Mouse (Mus musculus): ENCODE results near the gene Gsc. TPM values are rescaled to one million over a fixed set of nuclear protein-coding genes. Genes with fewer than 3 reads are reported as not detected.
"Not testable (repeated sequence)": the region's sequence is repeated elsewhere in the genome, so short reads cannot be mapped to it uniquely, and the experiment has no call there.

Gene Gsc
- polyA plus RNA-seq, 1 experiment = not detected

- Histone ChIP-seq H3K4me1 (ENCODE audit: control insufficient read depth, insufficient read depth, insufficient read length, low read length) (no peaks in the 10 kb centered on the region; the same call in 1 of the 2 replicates), H3K27ac (replicated peaks; ENCODE audit: low read depth, low read length) (no peak overlapping the region), H3K4me3 (ENCODE audit: insufficient read depth, low read depth, low read length) (peak overlapping the region; percentile 29)
Observed at GRCm38 (mm10) chr12:104471351-104472217, 1.5 kb downstream of the Gsc start.

- no peak overlapping the region for H3K27ac ChIP-seq (replicated peaks; ENCODE audit: low read depth, low read length)
- no peak overlapping the region for H3K4me3 ChIP-seq (ENCODE audit: insufficient read depth, low read depth, low read length)
- H3K4me1 ChIP-seq (ENCODE audit: control insufficient read depth, insufficient read depth, insufficient read length, low read length) = no peaks in the 10 kb centered on the region; the same call in 1 of the 2 replicates
Observed at GRCm38 (mm10) chr12:104470646-104471045, 2.5 kb downstream of the Gsc start.

GRCm38 (mm10) chr12:104468783-104469182 is 4.3 kb downstream of the Gsc start:
- Histone ChIP-seq H3K4me1 (ENCODE audit: control insufficient read depth, insufficient read depth, insufficient read length, low read length) (no peaks in the 10 kb centered on the region; the same call in 1 of the 2 replicates), H3K4me3 (ENCODE audit: insufficient read depth, low read depth, low read length) (no peak overlapping the region), H3K27ac (replicated peaks; ENCODE audit: low read depth, low read length) (no peak overlapping the region)

- Histone ChIP-seq H3K4me1 (ENCODE audit: control insufficient read depth, insufficient read depth, insufficient read length, low read length) (no peaks in the 10 kb centered on the region), H3K27ac (replicated peaks; ENCODE audit: low read depth, low read length) (no peak overlapping the region), H3K4me3 (ENCODE audit: insufficient read depth, low read depth, low read length) (no peak overlapping the region)
Observed at GRCm38 (mm10) chr12:104467372-104467771, 5.8 kb downstream of the Gsc start.

- Histone ChIP-seq H3K4me3 (ENCODE audit: insufficient read depth, low read depth, low read length) (no peak overlapping the region), H3K27ac (replicated peaks; ENCODE audit: low read depth, low read length) (no peak overlapping the region), H3K4me1 (ENCODE audit: control insufficient read depth, insufficient read depth, insufficient read length, low read length) (no peaks in the 10 kb centered on the region)
Observed at GRCm38 (mm10) chr12:104466930-104467329, 6.2 kb downstream of the Gsc start.

GRCm38 (mm10) chr12:104461372-104461771 is 11.8 kb downstream of the Gsc start:
- Histone ChIP-seq H3K27ac (replicated peaks; ENCODE audit: low read depth, low read length) (no peak overlapping the region), H3K4me3 (ENCODE audit: insufficient read depth, low read depth, low read length) (no peak overlapping the region), H3K4me1 (ENCODE audit: control insufficient read depth, insufficient read depth, insufficient read length, low read length) (no peaks in the 10 kb centered on the region)

- Histone ChIP-seq H3K27ac (replicated peaks; ENCODE audit: low read depth, low read length) (no peak overlapping the region), H3K4me1 (ENCODE audit: control insufficient read depth, insufficient read depth, insufficient read length, low read length) (no peaks in the 10 kb centered on the region), H3K4me3 (ENCODE audit: insufficient read depth, low read depth, low read length) (no peak overlapping the region)
Observed at GRCm38 (mm10) chr12:104459377-104459776, 13.8 kb downstream of the Gsc start.

GRCm38 (mm10) chr12:104453002-104453401 is 20.1 kb downstream of the Gsc start:
- Histone ChIP-seq H3K27ac (replicated peaks; ENCODE audit: low read depth, low read length) (no peak overlapping the region), H3K4me3 (ENCODE audit: insufficient read depth, low read depth, low read length) (no peak overlapping the region), H3K4me1 (ENCODE audit: control insufficient read depth, insufficient read depth, insufficient read length, low read length) (no peaks in the 10 kb centered on the region)

- Histone ChIP-seq H3K4me1 (ENCODE audit: control insufficient read depth, insufficient read depth, insufficient read length, low read length) (no peaks in the 10 kb centered on the region), H3K4me3 (ENCODE audit: insufficient read depth, low read depth, low read length) (no peak overlapping the region), H3K27ac (replicated peaks; ENCODE audit: low read depth, low read length) (no peak overlapping the region)
Observed at GRCm38 (mm10) chr12:104450257-104450656, 22.9 kb downstream of the Gsc start.

GRCm38 (mm10) chr12:104448099-104448498 is 25.0 kb downstream of the Gsc start:
- Histone ChIP-seq H3K27ac (replicated peaks; ENCODE audit: low read depth, low read length) (no peak overlapping the region), H3K4me3 (ENCODE audit: insufficient read depth, low read depth, low read length) (no peak overlapping the region), H3K4me1 (ENCODE audit: control insufficient read depth, insufficient read depth, insufficient read length, low read length) (no peaks in the 10 kb centered on the region)

GRCm38 (mm10) chr12:104447056-104447455 is 26.1 kb downstream of the Gsc start:
- H3K4me1 ChIP-seq (ENCODE audit: control insufficient read depth, insufficient read depth, insufficient read length, low read length); H3K4me3 ChIP-seq (ENCODE audit: insufficient read depth, low read depth, low read length); H3K27ac ChIP-seq (replicated peaks; ENCODE audit: low read depth, low read length): not testable (repeated sequence)

- Histone ChIP-seq H3K27ac (replicated peaks; ENCODE audit: low read depth, low read length) (no peak overlapping the region), H3K4me3 (ENCODE audit: insufficient read depth, low read depth, low read length) (no peak overlapping the region), H3K4me1 (ENCODE audit: control insufficient read depth, insufficient read depth, insufficient read length, low read length) (no peaks in the 10 kb centered on the region)
Observed at GRCm38 (mm10) chr12:104443716-104444115, 29.4 kb downstream of the Gsc start.

GRCm38 (mm10) chr12:104440087-104440760 is 32.9 kb downstream of the Gsc start:
- H3K27ac ChIP-seq (replicated peaks; ENCODE audit: low read depth, low read length) = no peak overlapping the region
- no peak overlapping the region for H3K4me3 ChIP-seq (ENCODE audit: insufficient read depth, low read depth, low read length)

GRCm38 (mm10) chr12:104433951-104434735 is 39.0 kb downstream of the Gsc start:
- Histone ChIP-seq H3K4me3 (ENCODE audit: insufficient read depth, low read depth, low read length) (no peak overlapping the region), H3K4me1 (ENCODE audit: control insufficient read depth, insufficient read depth, insufficient read length, low read length) (no peaks in the 10 kb centered on the region), H3K27ac (replicated peaks; ENCODE audit: low read depth, low read length) (no peak overlapping the region)

More at GRCm38 (mm10) chr12:104440087-104440760, 32.9 kb downstream of the Gsc start:
- H3K4me1 ChIP-seq (ENCODE audit: control insufficient read depth, insufficient read depth, insufficient read length, low read length) = no peaks in the 10 kb centered on the region

GRCm38 (mm10) chr12:104433214-104433613 is 39.9 kb downstream of the Gsc start:
- Histone ChIP-seq H3K27ac (replicated peaks; ENCODE audit: low read depth, low read length) (no peak overlapping the region), H3K4me1 (ENCODE audit: control insufficient read depth, insufficient read depth, insufficient read length, low read length) (no peaks in the 10 kb centered on the region), H3K4me3 (ENCODE audit: insufficient read depth, low read depth, low read length) (no peak overlapping the region)

Measured in brown adipose tissue, adult 24 weeks (tissue).